Mouse (Mus musculus) CD4-positive helper T cell, adult 2 months (primary cell): ENCODE results near the gene Shf.
"Not testable (repeated sequence)": the region's sequence is repeated elsewhere in the genome, so short reads cannot be mapped to it uniquely, and the experiment has no call there.

Experiments
- DNase-seq: peaks from one replicate; pipeline ENCODE4 v3.0.0-alpha.2; 2012; ENCODE audit warnings: low read depth, missing footprints, low spot score

The Shf gene

GRCm38 (mm10) chr2:122348531-122349131 lies 20.3 kb downstream of the Shf start:
- DNase-seq: peak; percentile 86

- DNase-seq: no peak
Observed at GRCm38 (mm10) chr2:122347257-122347656, 21.7 kb downstream of the Shf start.

GRCm38 (mm10) chr2:122346164-122346563 lies 22.8 kb downstream of the Shf start:
- DNase-seq: not testable (repeated sequence)

- DNase-seq: no peak
Observed at GRCm38 (mm10) chr2:122345106-122345893, 23.7 kb downstream of the Shf start.

- no peak for DNase-seq
Observed at GRCm38 (mm10) chr2:122337291-122337690, 31.7 kb downstream of the Shf start.

- no peak for DNase-seq
Observed at GRCm38 (mm10) chr2:122334170-122334569, 34.8 kb downstream of the Shf start.

GRCm38 (mm10) chr2:122332222-122332621 lies 36.7 kb downstream of the Shf start:
- DNase-seq: no peak

GRCm38 (mm10) chr2:122330317-122330716 lies 38.6 kb downstream of the Shf start:
- not testable (repeated sequence) for DNase-seq

- no peak for DNase-seq
Observed at GRCm38 (mm10) chr2:122327986-122328385, 41.0 kb downstream of the Shf start.

- no peak for DNase-seq
Observed at GRCm38 (mm10) chr2:122325361-122325760, 43.6 kb downstream of the Shf start.

GRCm38 (mm10) chr2:122324586-122324985 lies 44.4 kb downstream of the Shf start:
- DNase-seq: no peak

- DNase-seq: no peak
Observed at GRCm38 (mm10) chr2:122323960-122324359, 45.0 kb downstream of the Shf start.

GRCm38 (mm10) chr2:122317384-122317783 lies 51.6 kb downstream of the Shf start:
- DNase-seq: no peak

- DNase-seq: no peak
Observed at GRCm38 (mm10) chr2:122315372-122315771, 53.6 kb downstream of the Shf start, which contains the start of gene Duox1. Gene Duox1 (plus strand): TSS chr2:122315672.

- DNase-seq: no peak
Observed at GRCm38 (mm10) chr2:122313536-122313935, 55.4 kb downstream of the Shf start, which contains the start of gene Duoxa1. Gene Duoxa1 (minus strand): TSS chr2:122313730.

GRCm38 (mm10) chr2:122312722-122313417 lies 56.1 kb downstream of the Shf start:
- peak; percentile 58 for DNase-seq

- DNase-seq: no peak
Observed at GRCm38 (mm10) chr2:122311561-122311960, 57.4 kb downstream of the Shf start.

- DNase-seq: no peak
Observed at GRCm38 (mm10) chr2:122309647-122310046, 59.3 kb downstream of the Shf start.

- DNase-seq: no peak
Observed at GRCm38 (mm10) chr2:122306184-122306583, 62.8 kb downstream of the Shf start.

- no peak for DNase-seq
Observed at GRCm38 (mm10) chr2:122305097-122305892, 63.7 kb downstream of the Shf start.

GRCm38 (mm10) chr2:122304544-122304943 lies 64.4 kb downstream of the Shf start:
- no peak for DNase-seq
